Mouse (Mus musculus): ENCODE measurements at regions not wholly inside any gene's neighbourhood (a gene's known extent, or its start where the extent isn't known, plus 50 kb on each side); places are given as distances from the start of the nearest gene placed in this dataset.
A peak's percentile ranks its signal among the peaks of the same experiment; 100 is the strongest.

DNA sequence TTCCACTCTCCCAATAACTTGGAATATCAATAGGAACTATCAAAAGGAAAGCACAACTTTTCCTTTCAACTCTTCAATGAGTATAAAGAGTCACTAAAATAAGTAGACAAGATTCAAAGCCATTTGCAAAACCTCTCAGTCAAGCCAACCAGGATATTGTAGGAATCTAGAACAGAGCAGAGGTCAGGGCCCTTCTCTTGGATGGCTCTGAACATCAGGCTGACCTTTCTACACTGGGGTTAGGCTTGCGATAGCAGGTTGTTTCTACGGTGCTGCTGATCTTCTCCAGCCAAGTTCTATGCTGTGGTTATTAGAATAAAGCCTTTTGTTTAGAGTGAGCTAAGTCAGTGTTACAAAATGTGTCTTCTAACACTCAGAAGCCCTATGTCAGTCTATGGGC, 658.6 kb downstream of the Ofcc1 start:
- DNase-seq (ENCODE audit: low spot score) = no peak

DNA sequence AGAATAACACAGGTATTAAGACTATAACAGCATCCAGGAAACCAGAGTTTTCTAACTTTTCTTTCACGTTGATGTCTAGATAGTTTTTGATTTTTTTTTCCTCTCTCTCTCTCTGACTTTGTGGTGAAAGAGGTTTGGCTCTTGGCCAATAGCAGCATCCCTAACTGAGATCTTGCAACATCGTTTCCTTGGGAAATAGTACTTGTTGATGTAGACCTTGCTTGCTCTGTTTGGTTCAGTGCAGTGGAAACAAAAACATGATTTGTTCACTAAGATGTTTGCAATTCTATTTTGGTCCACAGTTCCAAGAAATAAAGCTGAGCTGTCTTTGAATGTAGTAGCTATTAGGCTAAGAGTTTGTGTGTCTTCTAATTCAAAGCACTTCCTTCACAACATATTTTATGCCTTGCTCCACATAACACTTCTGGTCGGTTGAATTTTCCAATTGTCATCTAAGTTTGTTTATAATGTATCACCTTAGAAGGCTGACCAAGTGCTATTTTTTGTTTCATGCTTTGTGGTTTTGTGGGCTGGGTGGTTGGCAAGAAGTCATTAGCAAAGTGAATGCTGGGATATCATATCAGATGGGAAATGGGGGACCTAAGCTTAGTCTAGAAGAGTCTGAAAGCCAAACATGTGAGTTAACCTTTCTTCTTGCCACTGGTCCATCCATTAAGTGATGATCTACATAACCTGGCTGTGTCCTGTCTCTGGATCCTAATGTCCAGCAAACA, 669.8 kb downstream of the Ofcc1 start:
- DNase-seq (ENCODE audit: low spot score) = no peak

DNA sequence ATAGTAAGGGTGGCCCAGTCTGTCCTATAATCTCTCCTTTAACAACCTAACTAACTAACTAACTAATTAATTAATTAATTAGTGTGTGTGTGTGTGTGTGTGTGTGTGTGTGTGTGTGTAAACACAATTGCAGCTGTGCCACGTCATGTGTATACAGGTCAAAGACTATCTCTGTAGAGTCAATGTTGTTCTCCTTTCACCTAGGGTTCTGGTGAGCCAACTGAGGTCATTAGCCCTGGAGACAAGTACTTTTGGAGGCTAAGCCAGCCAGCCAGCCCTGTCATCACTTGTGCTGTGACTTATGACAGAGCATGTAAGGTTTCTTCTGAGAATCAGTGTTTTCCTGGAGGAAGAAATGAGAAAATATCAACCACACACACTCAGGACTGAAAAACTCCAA, 696.7 kb downstream of the Ofcc1 start:
- DNase-seq (ENCODE audit: low spot score) = no peak

DNA sequence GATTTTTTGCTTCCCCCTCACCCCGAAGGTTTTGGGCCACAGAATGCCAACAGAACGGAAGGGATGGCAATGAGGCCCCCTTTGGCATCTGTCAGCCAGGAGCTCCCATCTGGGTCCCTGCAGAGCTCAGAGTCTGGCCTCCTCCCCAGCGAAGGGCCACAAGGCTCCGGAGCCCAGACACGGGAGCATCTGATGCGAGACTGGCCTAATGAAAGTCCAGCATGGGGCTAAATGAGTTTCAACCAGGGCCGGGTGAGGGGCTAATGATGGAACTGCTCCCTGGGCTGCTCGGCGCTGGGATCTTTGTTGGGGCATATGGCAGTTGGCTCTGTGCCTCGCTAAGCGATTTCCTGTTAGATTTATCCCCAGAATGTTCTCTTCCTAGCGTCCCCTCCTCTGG, 688.8 kb upstream of the Slc35b3 start:
- no peak for DNase-seq (ENCODE audit: low spot score)

DNA sequence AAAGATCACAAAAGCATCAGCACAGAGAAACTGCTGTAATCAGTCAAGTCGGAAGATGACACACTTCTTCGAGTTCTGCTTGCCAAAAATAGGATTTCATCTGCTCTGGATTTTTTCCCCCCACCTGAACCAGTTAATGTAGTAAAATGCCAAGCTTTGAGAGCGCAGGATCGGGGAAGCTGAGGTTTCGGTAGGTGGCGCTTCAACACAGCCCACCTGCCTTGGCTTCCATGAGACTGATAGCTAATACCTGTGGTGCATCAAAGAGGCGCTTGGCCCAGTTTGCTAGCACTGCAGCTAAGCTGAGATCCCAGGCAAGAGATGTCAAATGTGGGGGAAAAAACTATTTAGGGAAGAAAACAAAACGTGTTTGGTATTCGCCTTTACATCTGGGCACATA, 686.7 kb upstream of the Slc35b3 start:
- DNase-seq (ENCODE audit: low spot score) = peak; percentile 39

DNA sequence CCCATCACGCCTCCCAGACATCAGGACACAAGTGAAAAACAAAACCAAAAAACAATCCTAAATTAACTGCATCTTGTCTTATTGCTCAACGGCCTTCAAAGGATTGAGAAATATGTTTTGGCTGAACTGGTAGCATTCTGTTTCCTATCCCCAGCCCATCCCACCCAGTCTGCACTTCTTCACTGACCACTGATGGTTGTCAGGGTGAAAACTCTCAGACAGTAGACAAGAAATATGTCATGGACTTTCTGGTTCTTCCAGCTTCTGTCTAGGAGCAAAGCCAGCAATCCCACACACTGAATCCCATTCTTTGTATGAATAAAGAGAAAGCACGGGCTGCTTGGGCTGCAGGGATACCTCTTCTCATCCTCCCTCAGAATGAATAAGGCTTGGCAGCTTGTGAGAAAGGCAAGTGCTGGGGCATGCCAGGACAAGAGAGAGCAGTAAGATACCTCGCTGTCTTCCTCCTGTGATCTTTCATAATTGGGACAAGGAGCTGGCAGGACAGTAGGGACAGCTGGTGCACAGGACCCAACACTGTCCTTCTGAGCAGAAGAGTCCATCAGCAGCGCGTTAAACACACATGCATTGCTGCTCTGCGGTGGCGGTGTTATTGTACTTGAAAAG, 670.9 kb upstream of the Slc35b3 start:
- DNase-seq (ENCODE audit: low spot score) = no peak
